Mouse (Mus musculus): ENCODE measurements at regions not wholly inside any gene's neighbourhood (a gene's known extent, or its start where the extent isn't known, plus 50 kb on each side); places are given as distances from the start of the nearest gene placed in this dataset.

- TF ChIP-seq TAL1 (conservative IDR thresholded peaks at IDR 0.05; ENCODE audit: low read depth, low read length) (no peak), GATA1 (IDR thresholded peaks at IDR 0.05; ENCODE audit: borderline replicate concordance, low read length) (no peak), POLR2AphosphoS5 (IDR thresholded peaks at IDR 0.05; ENCODE audit: insufficient replicate concordance, low read depth, low read length) (no peak), GATA2 (IDR thresholded peaks at IDR 0.05; ENCODE audit: borderline replicate concordance, low read depth, low read length) (no peak), CTCF (IDR thresholded peaks at IDR 0.05; ENCODE audit: low read depth, low read length) (no peak)
- DNase-seq (ENCODE audit: low spot score) (no peak), ATAC-seq (ENCODE audit: extremely low read depth, insufficient number of reproducible peaks, low FRiP score, poor library complexity, severe bottlenecking) (no peak)
- Histone ChIP-seq H3K9me3 (replicated peaks) (no peaks in the 10 kb centered on the region), H3K36me3 (replicated peaks) (no peaks in the 10 kb centered on the region), H3K4me1 (ENCODE audit: insufficient read depth, low read depth, low read length) (no peaks in the 10 kb centered on the region), H3K4me3 (ENCODE audit: low read depth, low read length) (no peak overlapping the region), H3K27me3 (ENCODE audit: insufficient read depth, low read length) (no peaks in the 10 kb centered on the region)
These were observed 74.7 kb upstream of the Qrfpr start for GRCm38 (mm10) chr3:36296792-36297191.

- Histone ChIP-seq H3K27me3 (ENCODE audit: insufficient read depth, low read length) (no peaks in the 10 kb centered on the region), H3K9me3 (replicated peaks) (no peaks in the 10 kb centered on the region), H3K4me1 (ENCODE audit: insufficient read depth, low read depth, low read length) (no peaks in the 10 kb centered on the region), H3K36me3 (replicated peaks) (no peaks in the 10 kb centered on the region), H3K4me3 (ENCODE audit: low read depth, low read length) (no peak overlapping the region)
- ATAC-seq (ENCODE audit: extremely low read depth, insufficient number of reproducible peaks, low FRiP score, poor library complexity, severe bottlenecking), result no peak
- no peak for DNase-seq (ENCODE audit: low spot score)
- no peak for TF ChIP-seq CTCF (IDR thresholded peaks at IDR 0.05; ENCODE audit: low read depth, low read length)
- TF ChIP-seq GATA1 (IDR thresholded peaks at IDR 0.05; ENCODE audit: borderline replicate concordance, low read length), result no peak
- TF ChIP-seq POLR2AphosphoS5 (IDR thresholded peaks at IDR 0.05; ENCODE audit: insufficient replicate concordance, low read depth, low read length), result no peak
- TF ChIP-seq TAL1 (conservative IDR thresholded peaks at IDR 0.05; ENCODE audit: low read depth, low read length), result no peak
- no peak for TF ChIP-seq GATA2 (IDR thresholded peaks at IDR 0.05; ENCODE audit: borderline replicate concordance, low read depth, low read length)
These were observed 69.9 kb upstream of the Qrfpr start for GRCm38 (mm10) chr3:36291971-36292370.

- Histone ChIP-seq H3K4me3 (ENCODE audit: low read depth, low read length) (no peak overlapping the region), H3K27me3 (ENCODE audit: insufficient read depth, low read length) (no peaks in the 10 kb centered on the region), H3K36me3 (replicated peaks) (no peaks in the 10 kb centered on the region), H3K4me1 (ENCODE audit: insufficient read depth, low read depth, low read length) (no peaks in the 10 kb centered on the region), H3K9me3 (replicated peaks) (peaks cover 3% of the 10 kb centered on the region; the same call in 1 of the 2 replicates)
- no peak for ATAC-seq (ENCODE audit: extremely low read depth, insufficient number of reproducible peaks, low FRiP score, poor library complexity, severe bottlenecking)
- DNase-seq (ENCODE audit: low spot score), result no peak
- no peak for TF ChIP-seq TAL1 (conservative IDR thresholded peaks at IDR 0.05; ENCODE audit: low read depth, low read length)
- no peak for TF ChIP-seq GATA1 (IDR thresholded peaks at IDR 0.05; ENCODE audit: borderline replicate concordance, low read length)
- no peak for TF ChIP-seq GATA2 (IDR thresholded peaks at IDR 0.05; ENCODE audit: borderline replicate concordance, low read depth, low read length)
- TF ChIP-seq POLR2AphosphoS5 (IDR thresholded peaks at IDR 0.05; ENCODE audit: insufficient replicate concordance, low read depth, low read length), result no peak
These were observed 62.0 kb upstream of the Qrfpr start for GRCm38 (mm10) chr3:36284066-36284465.

GRCm38 (mm10) chr3:36275502-36275901 is 53.4 kb upstream of the Qrfpr start:
- Histone ChIP-seq H3K4me1 (ENCODE audit: insufficient read depth, low read depth, low read length) (no peaks in the 10 kb centered on the region; the same call in 1 of the 2 replicates), H3K4me3 (ENCODE audit: low read depth, low read length) (no peak overlapping the region), H3K36me3 (replicated peaks) (no peaks in the 10 kb centered on the region), H3K9me3 (replicated peaks) (no peaks in the 10 kb centered on the region), H3K27me3 (ENCODE audit: insufficient read depth, low read length) (no peaks in the 10 kb centered on the region)
- no peak for ATAC-seq (ENCODE audit: extremely low read depth, insufficient number of reproducible peaks, low FRiP score, poor library complexity, severe bottlenecking)
- no peak for TF ChIP-seq GATA2 (IDR thresholded peaks at IDR 0.05; ENCODE audit: borderline replicate concordance, low read depth, low read length)
- no peak for TF ChIP-seq CTCF (IDR thresholded peaks at IDR 0.05; ENCODE audit: low read depth, low read length)
- no peak for TF ChIP-seq POLR2AphosphoS5 (IDR thresholded peaks at IDR 0.05; ENCODE audit: insufficient replicate concordance, low read depth, low read length)
- TF ChIP-seq GATA1 (IDR thresholded peaks at IDR 0.05; ENCODE audit: borderline replicate concordance, low read length), result no peak
- TF ChIP-seq TAL1 (conservative IDR thresholded peaks at IDR 0.05; ENCODE audit: low read depth, low read length), result no peak
- DNase-seq (ENCODE audit: low spot score), result no peak

Measured in G1E (cell line).